Mouse (Mus musculus) megakaryocyte, embryonic 14.5 days (primary cell): Measurements from ENCODE around the gene Kcnmb4. TPM values are rescaled to one million over a fixed set of nuclear protein-coding genes. Genes with fewer than 3 reads are reported as not detected.

Experiments
- H3K27me3 ChIP-seq: replicated peaks from 2 replicates; pipeline ENCODE3; 2012; ENCODE audit warnings: inconsistent platforms
- H3K36me3 ChIP-seq: replicated peaks from 2 replicates; pipeline ENCODE3; 2012; ENCODE audit warnings: low read length, inconsistent platforms, mixed read lengths
- H3K4me1 ChIP-seq: 2 replicates; pipeline ENCODE4 v1.6.1; 2012; ENCODE audit warnings: inconsistent platforms
- H3K4me3 ChIP-seq: replicated peaks from 2 replicates; pipeline ENCODE3; 2012; ENCODE audit warnings: moderate library complexity, mild to moderate bottlenecking, inconsistent platforms
- H3K9me3 ChIP-seq: 2 replicates; pipeline ENCODE4 v1.6.1; 2012; ENCODE audit warnings: inconsistent platforms
- FLI1 ChIP-seq: IDR thresholded peaks from 2 replicates; pipeline ENCODE4 v1.6.1; 2012; ENCODE audit warnings: low read length, inconsistent platforms, mixed read lengths
- GATA1 ChIP-seq: IDR thresholded peaks from 3 replicates; pipeline ENCODE4 v1.6.1; 2012; ENCODE audit warnings: mixed read lengths, low read length, inconsistent platforms, borderline replicate concordance
- polyA plus RNA-seq: library from polyadenylated mRNA; stranded (reverse); fragments of >175 nt; gene quantifications from 2 replicates; pipeline ENCODE4 v1.2.3, GENCODE M21; 2012; ENCODE audit warnings: low replicate concordance; ENCODE audit not compliant: insufficient read depth

Kcnmb4 gene
- polyA plus RNA-seq, 1 experiment: 1.4 TPM

GRCm38 (mm10) chr10:116481917-116482316 is 8.2 kb upstream of the Kcnmb4 start:
- TF ChIP-seq GATA1: no peak
- TF ChIP-seq FLI1: no peak
- Histone ChIP-seq H3K4me1 (peaks cover 9% of the 10 kb centered on the region), H3K9me3 (no peaks in the 10 kb centered on the region), H3K27me3 (no peaks in the 10 kb centered on the region), H3K36me3 (peaks cover 43% of the 10 kb centered on the region), H3K4me3 (no peak overlapping the region)

GRCm38 (mm10) chr10:116480988-116481387 is 7.3 kb upstream of the Kcnmb4 start:
- peaks cover 5% of the 10 kb centered on the region for H3K27me3 ChIP-seq
- no peak overlapping the region for H3K4me3 ChIP-seq
- peaks cover 8% of the 10 kb centered on the region for H3K4me1 ChIP-seq
- H3K9me3 ChIP-seq: peaks cover 6% of the 10 kb centered on the region
- TF ChIP-seq FLI1 (no peak), GATA1 (no peak)
- H3K36me3 ChIP-seq: peaks cover 34% of the 10 kb centered on the region

- H3K4me1 ChIP-seq: peaks cover 29% of the 10 kb centered on the region
- peak overlapping the region; percentile 21 for H3K4me3 ChIP-seq
- no peaks in the 10 kb centered on the region for H3K36me3 ChIP-seq
- TF ChIP-seq FLI1: no peak
- TF ChIP-seq GATA1: no peak
- H3K9me3 ChIP-seq: peaks cover 11% of the 10 kb centered on the region
- H3K27me3 ChIP-seq: peaks cover 47% of the 10 kb centered on the region
These were observed 2.9 kb upstream of the Kcnmb4 start for GRCm38 (mm10) chr10:116476559-116476958.

- Histone ChIP-seq H3K9me3 (peaks cover 11% of the 10 kb centered on the region), H3K27me3 (peaks cover 48% of the 10 kb centered on the region)
- TF ChIP-seq FLI1 (no peak), GATA1 (no peak)
These were observed 2.0 kb upstream of the Kcnmb4 start for GRCm38 (mm10) chr10:116475725-116476124.

GRCm38 (mm10) chr10:116473071-116473758 is 463 bp downstream of the Kcnmb4 start:
- TF ChIP-seq GATA1: no peak
- TF ChIP-seq FLI1: no peak
- H3K4me3 ChIP-seq: peak overlapping the region; percentile 94
- peaks cover 55% of the 10 kb centered on the region for H3K27me3 ChIP-seq
- no peaks in the 10 kb centered on the region for H3K36me3 ChIP-seq
- H3K4me1 ChIP-seq: peaks cover 29% of the 10 kb centered on the region
- peaks cover 11% of the 10 kb centered on the region for H3K9me3 ChIP-seq

More at GRCm38 (mm10) chr10:116475725-116476124, 2.0 kb upstream of the Kcnmb4 start:
- Histone ChIP-seq H3K4me3 (no peak overlapping the region), H3K4me1 (peaks cover 29% of the 10 kb centered on the region), H3K36me3 (no peaks in the 10 kb centered on the region)

GRCm38 (mm10) chr10:116472579-116472978 is 1.1 kb downstream of the Kcnmb4 start:
- H3K9me3 ChIP-seq: peaks cover 11% of the 10 kb centered on the region
- peaks cover 29% of the 10 kb centered on the region for H3K4me1 ChIP-seq
- no peak for TF ChIP-seq FLI1
- no peak for TF ChIP-seq GATA1
- peaks cover 55% of the 10 kb centered on the region for H3K27me3 ChIP-seq
- H3K36me3 ChIP-seq: no peaks in the 10 kb centered on the region
- peak overlapping the region; percentile 94 for H3K4me3 ChIP-seq

- H3K4me1 ChIP-seq: peaks cover 25% of the 10 kb centered on the region
- TF ChIP-seq FLI1: no peak
- no peak for TF ChIP-seq GATA1
- peaks cover 44% of the 10 kb centered on the region for H3K27me3 ChIP-seq
- H3K4me3 ChIP-seq: no peak overlapping the region
- no peaks in the 10 kb centered on the region for H3K9me3 ChIP-seq
- H3K36me3 ChIP-seq: no peaks in the 10 kb centered on the region
These were observed 3.3 kb downstream of the Kcnmb4 start for GRCm38 (mm10) chr10:116470306-116470925.

- Histone ChIP-seq H3K4me3 (no peak overlapping the region), H3K27me3 (peaks cover 22% of the 10 kb centered on the region), H3K36me3 (no peaks in the 10 kb centered on the region), H3K9me3 (no peaks in the 10 kb centered on the region), H3K4me1 (peaks cover 12% of the 10 kb centered on the region)
- TF ChIP-seq GATA1 (no peak), FLI1 (no peak)
These were observed 5.6 kb downstream of the Kcnmb4 start for GRCm38 (mm10) chr10:116468094-116468493.

- no peaks in the 10 kb centered on the region for H3K36me3 ChIP-seq
- H3K4me1 ChIP-seq: no peaks in the 10 kb centered on the region
- H3K4me3 ChIP-seq: no peak overlapping the region
- H3K27me3 ChIP-seq: no peaks in the 10 kb centered on the region
- TF ChIP-seq GATA1 (no peak), FLI1 (no peak)
- peaks cover 4% of the 10 kb centered on the region for H3K9me3 ChIP-seq
These were observed 9.8 kb downstream of the Kcnmb4 start for GRCm38 (mm10) chr10:116463753-116464345.

GRCm38 (mm10) chr10:116461443-116461842 is 12.2 kb downstream of the Kcnmb4 start:
- no peak overlapping the region for H3K4me3 ChIP-seq
- no peak for TF ChIP-seq GATA1
- H3K36me3 ChIP-seq: no peaks in the 10 kb centered on the region
- H3K4me1 ChIP-seq: no peaks in the 10 kb centered on the region
- peaks cover 2% of the 10 kb centered on the region for H3K27me3 ChIP-seq
- H3K9me3 ChIP-seq: peaks cover 18% of the 10 kb centered on the region
